Mouse (Mus musculus): ENCODE data around the gene 4930415L06Rik.

The 4930415L06Rik gene

GRCm38 (mm10) chrX:89932752-89933151 is at the start of gene 4930415L06Rik:
TSS of gene 4930415L06Rik (minus strand) at chrX:89932852.
- DNase-seq (ENCODE audit: low read depth, low spot score) = no peak

- no peak for DNase-seq (ENCODE audit: low read depth, low spot score)
Measured at GRCm38 (mm10) chrX:89978621-89979020, 46.0 kb upstream of the 4930415L06Rik start.

GRCm38 (mm10) chrX:89904871-89905270 is 27.8 kb downstream of the 4930415L06Rik start:
- DNase-seq (ENCODE audit: low read depth, low spot score) = no peak

Measured in WW6 (cell line).